Mouse (Mus musculus) ES-E14 (cell line): ENCODE results near the gene Cep128. TPM values are rescaled to one million over a fixed set of nuclear protein-coding genes. Genes with fewer than 3 reads are reported as not detected.

Experiments
- DNase-seq: peaks from one replicate; pipeline ENCODE4 v3.0.0-alpha.2; 2013; ENCODE audit warnings: low read depth, low spot score
- H3K27ac ChIP-seq: 2 replicates; pipeline ENCODE4 v1.5.1; 2012; ENCODE audit warnings: low read depth, mild to moderate bottlenecking, low read length, moderate library complexity, mixed read lengths; ENCODE audit not compliant: poor library complexity, insufficient read depth, severe bottlenecking
- H3K36me3 ChIP-seq: 2 replicates; pipeline ENCODE4 v1.6.1; 2012; ENCODE audit warnings: mild to moderate bottlenecking, low read length, moderate library complexity, mixed read lengths; ENCODE audit not compliant: control insufficient read depth, poor library complexity, insufficient read depth, severe bottlenecking
- H3K4me1 ChIP-seq, 2 experiments: fragments of 150-350 bp in 1 of 2; sonication (generic) in 1 of 2; 2 replicates each; pipeline ENCODE4 v1.6.1; 2012; ENCODE audit warnings: low read length in 2 of 2, mild to moderate bottlenecking in 1 of 2, mixed read lengths in 1 of 2; ENCODE audit not compliant: control insufficient read depth in 2 of 2, insufficient read depth in 2 of 2, poor library complexity in 1 of 2
- H3K4me3 ChIP-seq, 2 experiments: fragments of 150-350 bp in 1 of 2; sonication (generic) in 1 of 2; 2 replicates each; pipeline ENCODE4 v1.5.1; 2012; ENCODE audit warnings: low read length in 2 of 2, low read depth in 1 of 2, mild to moderate bottlenecking in 1 of 2, mixed read lengths in 1 of 2; ENCODE audit not compliant: insufficient read depth in 1 of 2, poor library complexity in 1 of 2, severe bottlenecking in 1 of 2
- H3K9ac ChIP-seq: 2 replicates; pipeline ENCODE4 v1.6.1; 2012; ENCODE audit warnings: low read depth, mild to moderate bottlenecking, low read length, mixed read lengths; ENCODE audit not compliant: poor library complexity, insufficient read depth, severe bottlenecking
- H3K9me3 ChIP-seq: fragments of 150-350 bp; sonication (generic); 2 replicates; pipeline ENCODE4 v1.6.1; 2012; ENCODE audit warnings: low read depth, mild to moderate bottlenecking, low read length; ENCODE audit not compliant: control insufficient read depth, insufficient read depth
- CHD2 ChIP-seq: IDR thresholded peaks from 2 replicates; pipeline ENCODE4 v1.6.1; 2014; ENCODE audit warnings: mild to moderate bottlenecking, low read depth, low read length, inconsistent platforms
- HCFC1 ChIP-seq: IDR thresholded peaks from 2 replicates; pipeline ENCODE4 v1.6.1; 2012; ENCODE audit warnings: low read length, inconsistent platforms, borderline replicate concordance; ENCODE audit not compliant: insufficient read depth
- MAFK ChIP-seq: IDR thresholded peaks from 2 replicates; pipeline ENCODE4 v1.6.1; 2014; ENCODE audit warnings: mild to moderate bottlenecking, low read depth, low read length, inconsistent platforms; ENCODE audit not compliant: insufficient read depth
- ZC3H11A ChIP-seq: IDR thresholded peaks from 2 replicates; pipeline ENCODE4 v1.6.1; 2012; ENCODE audit warnings: low read depth, mild to moderate bottlenecking, inconsistent platforms, low read length, borderline replicate concordance
- ZNF384 ChIP-seq: IDR thresholded peaks from 2 replicates; pipeline ENCODE4 v1.6.1; 2012; ENCODE audit warnings: low read depth, low read length, inconsistent platforms
- in situ Hi-C, 2 experiments: fragments of 600-800 bp; cut with MboI; formaldehyde crosslinking; loops; one replicate each; pipeline ENCODE4 v1.15.1; 2025; ENCODE audit warnings: low sequenced_read_pairs in 2 of 2, inconsistent platforms in 1 of 2; ENCODE audit not compliant: unreplicated experiment in 2 of 2
- total RNA-seq: library from RNA; depleted of rRNA; stranded (reverse); fragments of 300-350 nt; gene quantifications from 2 replicates; pipeline ENCODE4 v1.2.3, GENCODE M21; 2012; rRNA removed

Gene Cep128
- total RNA-seq: 8.9 and 10.1 TPM in 2 replicates

DNA sequence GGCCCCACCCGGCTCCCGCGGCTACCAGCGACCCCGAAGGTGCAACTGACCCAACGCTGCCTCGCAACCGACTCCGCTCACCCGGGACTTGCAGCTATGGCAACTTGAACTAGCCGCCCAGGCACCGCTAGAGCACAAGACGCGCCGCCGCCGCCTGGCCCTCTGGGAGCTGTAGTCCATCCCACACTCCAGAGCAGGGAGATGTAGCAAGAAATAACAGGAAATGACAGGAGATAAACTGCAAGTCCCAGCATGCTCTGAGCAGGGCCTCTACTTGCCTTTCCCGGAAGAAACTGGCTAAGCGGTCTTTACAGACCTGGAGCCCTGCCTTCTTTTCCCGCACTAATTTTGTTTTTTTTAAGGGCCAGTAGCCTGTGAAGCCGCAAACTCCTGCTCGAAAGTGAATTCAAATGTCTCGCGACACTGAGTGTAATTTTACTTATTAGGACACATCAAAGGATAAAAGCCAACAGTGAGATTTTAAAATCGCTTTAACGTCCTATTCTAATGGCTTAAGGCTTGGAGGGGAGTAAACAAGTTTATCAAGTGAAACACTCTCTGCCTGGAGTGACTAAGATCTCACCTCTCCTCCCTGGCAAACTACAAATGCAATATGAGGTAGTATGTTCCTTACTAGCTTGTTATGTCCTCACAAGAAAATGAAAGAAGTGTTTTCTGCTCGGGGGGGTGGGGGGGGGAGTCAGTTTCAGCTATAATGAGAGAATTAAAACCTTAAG, at the start of gene Cep128, which contains the start of gene Tshr:
Cep128 (minus strand) TSS at position 129 of the 737 bp plus-strand sequence.
Tshr (plus strand) TSS at position 283 of the 737 bp plus-strand sequence.
- Histone ChIP-seq H3K4me3 (peak within 1 kb of the TSS; percentile 65 to 85), H3K36me3 (no peaks in the 10 kb centered on the region), H3K27ac (no peak within 1 kb of the TSS), H3K4me1 (no peaks in the 10 kb centered on the region), H3K9me3 (no peaks in the 10 kb centered on the region), H3K9ac (peak within 1 kb of the TSS; percentile 69)
- in situ Hi-C loops: no loop called here
- DNase-seq: peak; percentile 86
- TF ChIP-seq CHD2 (no peak), MAFK (no peak), HCFC1 (peak; percentile 99), ZC3H11A (no peak), ZNF384 (no peak)

DNA sequence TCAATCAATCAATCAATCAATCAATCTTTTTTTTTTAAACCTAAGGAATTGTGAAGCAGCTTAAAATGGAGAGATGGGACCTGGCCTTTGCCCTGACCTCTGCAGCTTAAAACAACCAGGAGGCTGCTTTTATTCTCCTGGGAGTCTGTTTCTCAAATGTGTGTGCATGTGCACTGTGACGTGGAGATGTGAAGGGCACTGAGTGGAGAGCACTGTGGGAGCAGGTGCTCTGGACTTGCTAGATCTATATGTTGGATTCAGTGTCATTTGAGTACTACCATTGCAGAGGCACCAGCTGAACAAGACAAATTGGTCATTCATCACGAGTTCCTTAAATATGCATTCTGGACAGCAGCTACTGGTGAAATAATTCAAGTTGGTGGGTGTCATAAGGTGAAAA, 42.9 kb upstream of the Cep128 start:
- no peak overlapping the region for H3K4me3 ChIP-seq
- no peak overlapping the region for H3K27ac ChIP-seq
- no peaks in the 10 kb centered on the region for H3K36me3 ChIP-seq
- no peaks in the 10 kb centered on the region for H3K4me1 ChIP-seq
- no peaks in the 10 kb centered on the region for H3K9me3 ChIP-seq
- DNase-seq: no peak
- H3K9ac ChIP-seq: no peak overlapping the region
- no peak for TF ChIP-seq CHD2
- TF ChIP-seq ZNF384: no peak
- no peak for TF ChIP-seq ZC3H11A
- TF ChIP-seq MAFK: no peak
- TF ChIP-seq HCFC1: no peak
- in situ Hi-C loops: no loop called here

GRCm38 (mm10) chr12:91426499-91426898, 42.3 kb upstream of the Cep128 start:
- DNase-seq: no peak

DNA sequence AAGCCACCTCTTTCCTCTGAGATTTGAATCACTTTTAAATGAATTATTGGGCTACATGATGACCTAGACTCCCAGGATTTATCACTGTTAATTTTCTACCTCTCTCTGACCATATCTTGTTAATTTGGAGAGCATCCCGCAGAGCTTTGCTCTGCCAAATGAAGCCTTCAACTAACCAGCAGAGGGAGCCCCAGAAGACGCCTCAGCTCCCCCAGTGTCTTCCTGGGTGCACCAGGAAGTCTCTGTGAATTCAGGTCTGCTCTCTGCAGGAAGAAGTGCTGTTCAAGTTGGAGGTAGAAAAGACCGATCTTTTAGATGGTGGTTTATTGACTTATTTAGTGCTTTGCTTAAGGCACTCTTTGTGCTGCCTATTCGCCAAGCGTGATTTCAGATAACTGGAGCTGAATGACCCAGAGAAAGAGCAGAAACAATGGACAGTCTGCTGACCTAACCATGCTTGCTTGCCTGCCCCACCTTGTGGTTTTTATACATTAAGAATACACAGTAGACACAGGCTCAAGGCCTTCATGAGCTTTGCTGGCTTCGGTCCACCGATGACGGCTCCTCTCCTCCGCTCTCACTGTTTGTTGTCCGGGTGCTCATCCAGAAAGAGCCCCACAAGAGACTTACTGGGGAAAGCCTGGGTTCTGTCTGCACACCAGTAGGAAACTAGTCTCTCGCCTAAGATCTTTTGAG, 39.1 kb upstream of the Cep128 start:
- Histone ChIP-seq H3K27ac (no peak overlapping the region), H3K4me3 (no peak overlapping the region), H3K4me1 (no peaks in the 10 kb centered on the region), H3K36me3 (no peaks in the 10 kb centered on the region), H3K9me3 (no peaks in the 10 kb centered on the region), H3K9ac (no peak overlapping the region)
- peak; percentile 39 for DNase-seq
- in situ Hi-C loops: loop anchor here (25.0 kb wide), 1 partner anchor 364 kb away; the partner anchor contains the start of gene Ston2 (in 2 of the 2)
- TF ChIP-seq CHD2: no peak
- TF ChIP-seq ZNF384: no peak
- TF ChIP-seq ZC3H11A: no peak
- TF ChIP-seq MAFK: no peak
- TF ChIP-seq HCFC1: no peak

More at GRCm38 (mm10) chr12:91426499-91426898, 42.3 kb upstream of the Cep128 start:
- H3K27ac ChIP-seq: no peak overlapping the region
- in situ Hi-C loops: no loop called here
- H3K4me1 ChIP-seq: no peaks in the 10 kb centered on the region
- no peaks in the 10 kb centered on the region for H3K9me3 ChIP-seq
- no peaks in the 10 kb centered on the region for H3K36me3 ChIP-seq
- H3K9ac ChIP-seq: no peak overlapping the region
- no peak overlapping the region for H3K4me3 ChIP-seq
- no peak for TF ChIP-seq ZNF384
- no peak for TF ChIP-seq MAFK
- no peak for TF ChIP-seq ZC3H11A
- no peak for TF ChIP-seq HCFC1
- no peak for TF ChIP-seq CHD2
